Mouse (Mus musculus) megakaryocyte, embryonic 14.5 days (primary cell): ENCODE data around the gene Ctrc. TPM values are rescaled to one million over a fixed set of nuclear protein-coding genes. Genes with fewer than 3 reads are reported as not detected.
A peak's percentile ranks its signal among the peaks of the same experiment; 100 is the strongest.
"Not testable (repeated sequence)": the region's sequence is repeated elsewhere in the genome, so short reads cannot be mapped to it uniquely, and the experiment has no call there.

ENCODE experiments used
- H3K27me3 ChIP-seq: replicated peaks from 2 replicates; pipeline ENCODE3; 2012; ENCODE audit warnings: inconsistent platforms
- H3K36me3 ChIP-seq: replicated peaks from 2 replicates; pipeline ENCODE3; 2012; ENCODE audit warnings: low read length, inconsistent platforms, mixed read lengths
- H3K4me1 ChIP-seq: 2 replicates; pipeline ENCODE4 v1.6.1; 2012; ENCODE audit warnings: inconsistent platforms
- H3K4me3 ChIP-seq: replicated peaks from 2 replicates; pipeline ENCODE3; 2012; ENCODE audit warnings: moderate library complexity, mild to moderate bottlenecking, inconsistent platforms
- H3K9me3 ChIP-seq: 2 replicates; pipeline ENCODE4 v1.6.1; 2012; ENCODE audit warnings: inconsistent platforms
- FLI1 ChIP-seq: IDR thresholded peaks from 2 replicates; pipeline ENCODE4 v1.6.1; 2012; ENCODE audit warnings: low read length, inconsistent platforms, mixed read lengths
- GATA1 ChIP-seq: IDR thresholded peaks from 3 replicates; pipeline ENCODE4 v1.6.1; 2012; ENCODE audit warnings: mixed read lengths, low read length, inconsistent platforms, borderline replicate concordance
- polyA plus RNA-seq: library from polyadenylated mRNA; stranded (reverse); fragments of >175 nt; gene quantifications from 2 replicates; pipeline ENCODE4 v1.2.3, GENCODE M21; 2012; ENCODE audit warnings: low replicate concordance; ENCODE audit not compliant: insufficient read depth

Ctrc gene
- polyA plus RNA-seq, 1 experiment: not detected

- no peaks in the 10 kb centered on the region for H3K27me3 ChIP-seq
- H3K36me3 ChIP-seq: peaks cover 35% of the 10 kb centered on the region
- no peaks in the 10 kb centered on the region for H3K9me3 ChIP-seq
- TF ChIP-seq GATA1 (no peak), FLI1 (no peak)
- H3K4me3 ChIP-seq: no peak overlapping the region
- peaks cover 56% of the 10 kb centered on the region for H3K4me1 ChIP-seq
These were observed 54.2 kb downstream of the Ctrc start for GRCm38 (mm10) chr4:141791951-141792350.

- Histone ChIP-seq H3K36me3 (peaks cover 35% of the 10 kb centered on the region), H3K27me3 (no peaks in the 10 kb centered on the region), H3K9me3 (no peaks in the 10 kb centered on the region), H3K4me3 (peak overlapping the region; percentile 38), H3K4me1 (peaks cover 56% of the 10 kb centered on the region)
- no peak for TF ChIP-seq FLI1
- no peak for TF ChIP-seq GATA1
These were observed 54.7 kb downstream of the Ctrc start for GRCm38 (mm10) chr4:141791486-141791885.

DNA sequence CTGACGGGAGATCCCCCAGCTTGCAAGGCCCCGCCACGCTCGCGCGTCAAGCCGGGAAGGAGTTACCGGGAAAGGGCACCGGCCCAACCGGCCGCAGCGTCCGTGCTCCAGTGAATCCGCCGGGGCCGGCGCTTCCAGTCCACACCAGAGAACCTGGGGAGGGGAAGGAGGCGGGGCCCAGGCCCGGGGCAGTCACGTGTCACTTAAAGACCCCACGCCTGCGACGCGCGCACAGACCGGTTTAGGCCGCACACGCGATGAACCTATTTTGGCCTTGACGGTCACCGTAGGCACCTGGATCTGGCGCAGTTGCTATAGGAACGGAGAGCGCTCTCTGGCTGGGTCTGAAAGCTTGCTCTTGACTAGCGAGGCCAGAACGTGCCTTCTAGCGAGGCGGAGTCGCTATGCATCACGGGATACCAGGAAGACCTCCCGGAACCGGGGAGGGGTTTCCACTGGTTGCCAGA is 55.6 kb downstream of the Ctrc start, which contains the start of gene Dnajc16:
Gene Dnajc16 (minus strand): TSS at position 408 of the 467 bp plus-strand sequence.
- H3K27me3 ChIP-seq: no peaks in the 10 kb centered on the region
- peaks cover 52% of the 10 kb centered on the region for H3K4me1 ChIP-seq
- H3K4me3 ChIP-seq: peak within 1 kb of the TSS; percentile 93
- H3K9me3 ChIP-seq: no peaks in the 10 kb centered on the region
- TF ChIP-seq FLI1: no peak
- H3K36me3 ChIP-seq: peaks cover 38% of the 10 kb centered on the region

- no peak for TF ChIP-seq FLI1
- no peak for TF ChIP-seq GATA1
- Histone ChIP-seq H3K4me1 (peaks cover 43% of the 10 kb centered on the region), H3K9me3 (no peaks in the 10 kb centered on the region), H3K27me3 (no peaks in the 10 kb centered on the region), H3K36me3 (peaks cover 42% of the 10 kb centered on the region), H3K4me3 (peak overlapping the region; percentile 93)
These were observed 56.5 kb downstream of the Ctrc start for GRCm38 (mm10) chr4:141789564-141790218.

- H3K4me1 ChIP-seq: peaks cover 32% of the 10 kb centered on the region
- no peaks in the 10 kb centered on the region for H3K9me3 ChIP-seq
- TF ChIP-seq FLI1 (no peak), GATA1 (no peak)
- H3K4me3 ChIP-seq: no peak overlapping the region
- no peaks in the 10 kb centered on the region for H3K27me3 ChIP-seq
- H3K36me3 ChIP-seq: peaks cover 64% of the 10 kb centered on the region
These were observed 58.7 kb downstream of the Ctrc start for GRCm38 (mm10) chr4:141787462-141787861.

GRCm38 (mm10) chr4:141787046-141787445 is 59.1 kb downstream of the Ctrc start:
- peaks cover 69% of the 10 kb centered on the region for H3K36me3 ChIP-seq
- H3K27me3 ChIP-seq: no peaks in the 10 kb centered on the region
- H3K9me3 ChIP-seq: no peaks in the 10 kb centered on the region
- no peak overlapping the region for H3K4me3 ChIP-seq
- peaks cover 28% of the 10 kb centered on the region for H3K4me1 ChIP-seq
- no peak for TF ChIP-seq GATA1
- no peak for TF ChIP-seq FLI1

DNA sequence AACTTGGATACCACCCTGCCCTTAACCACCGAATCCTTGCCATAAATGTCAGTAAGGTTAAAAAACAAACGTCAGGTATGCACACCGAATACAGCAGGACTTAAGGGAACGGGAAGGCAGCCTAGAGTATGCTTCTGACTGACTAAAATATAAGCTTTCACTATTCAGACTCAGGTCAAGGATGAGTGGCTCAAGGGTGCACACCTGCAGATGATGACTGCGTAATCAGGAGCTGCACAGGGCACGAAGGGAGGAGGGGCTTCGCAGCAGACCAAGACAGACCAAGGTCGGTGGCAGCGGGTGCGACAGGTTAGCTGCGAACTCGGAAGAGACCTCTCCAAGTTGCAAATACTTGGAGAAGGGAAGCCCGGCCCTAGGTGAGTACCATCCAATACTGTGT is 60.0 kb downstream of the Ctrc start:
- H3K36me3 ChIP-seq: peaks cover 78% of the 10 kb centered on the region
- no peaks in the 10 kb centered on the region for H3K9me3 ChIP-seq
- H3K4me1 ChIP-seq: peaks cover 23% of the 10 kb centered on the region
- no peak overlapping the region for H3K4me3 ChIP-seq
- H3K27me3 ChIP-seq: no peaks in the 10 kb centered on the region
- TF ChIP-seq FLI1 (no peak), GATA1 (no peak)

DNA sequence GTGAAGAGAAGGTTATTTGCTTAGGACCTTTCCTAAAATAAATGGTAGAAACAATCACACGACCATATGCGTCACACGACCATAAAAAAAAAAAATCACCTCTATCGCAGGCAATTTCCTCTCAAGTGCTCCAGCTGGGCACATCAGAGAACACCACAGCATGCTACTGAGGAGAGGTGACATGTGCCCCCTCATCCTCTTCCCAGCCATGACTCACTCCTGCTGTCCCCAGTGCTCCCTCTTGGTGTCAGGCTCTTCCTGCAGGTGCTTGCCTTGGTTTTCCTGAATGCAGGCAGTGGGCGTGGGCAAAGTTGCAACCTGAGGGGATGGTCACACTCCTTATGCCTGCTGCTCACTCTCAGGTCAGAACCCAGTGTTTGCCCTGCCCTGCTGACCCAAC is 61.3 kb downstream of the Ctrc start:
- Histone ChIP-seq H3K9me3 (no peaks in the 10 kb centered on the region), H3K4me3 (no peak overlapping the region), H3K4me1 (peaks cover 18% of the 10 kb centered on the region), H3K27me3 (no peaks in the 10 kb centered on the region), H3K36me3 (peaks cover 91% of the 10 kb centered on the region)
- TF ChIP-seq GATA1: no peak
- TF ChIP-seq FLI1: no peak

GRCm38 (mm10) chr4:141781201-141781985 is 64.8 kb downstream of the Ctrc start:
- H3K4me3 ChIP-seq: no peak overlapping the region
- H3K9me3 ChIP-seq: no peaks in the 10 kb centered on the region
- H3K36me3 ChIP-seq: peaks cover 97% of the 10 kb centered on the region
- peaks cover 19% of the 10 kb centered on the region for H3K4me1 ChIP-seq
- H3K27me3 ChIP-seq: no peaks in the 10 kb centered on the region
- TF ChIP-seq FLI1 (no peak), GATA1 (no peak)

DNA sequence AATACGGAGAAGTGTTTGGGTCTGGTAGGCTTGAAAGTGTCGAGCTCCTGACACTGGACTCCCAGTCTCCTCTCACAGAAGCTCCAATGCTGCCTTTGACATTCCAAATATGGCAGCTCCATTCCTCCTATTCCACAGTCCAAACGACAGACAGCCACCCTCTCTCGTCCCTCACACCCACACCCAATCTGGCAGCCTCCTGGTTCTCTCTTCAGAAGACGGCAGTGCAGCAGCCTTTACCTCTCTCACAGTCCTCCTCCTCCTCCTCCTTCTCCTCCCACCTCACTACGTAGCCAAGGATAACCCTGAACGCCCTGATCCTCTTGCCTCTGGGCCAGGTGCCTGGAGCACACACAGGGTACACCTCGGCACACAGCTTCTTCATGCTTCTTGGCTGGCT is 66.3 kb downstream of the Ctrc start:
- no peak for TF ChIP-seq GATA1
- TF ChIP-seq FLI1: no peak
- H3K9me3 ChIP-seq: no peaks in the 10 kb centered on the region
- peaks cover 16% of the 10 kb centered on the region for H3K4me1 ChIP-seq
- no peak overlapping the region for H3K4me3 ChIP-seq
- H3K27me3 ChIP-seq: no peaks in the 10 kb centered on the region
- peaks cover 97% of the 10 kb centered on the region for H3K36me3 ChIP-seq

GRCm38 (mm10) chr4:141773019-141773418 is 73.1 kb downstream of the Ctrc start:
- not testable (repeated sequence) for H3K27me3 ChIP-seq, H3K4me3 ChIP-seq, H3K9me3 ChIP-seq
- H3K4me1 ChIP-seq: peaks cover 32% of the 10 kb centered on the region
- H3K36me3 ChIP-seq: peaks cover 93% of the 10 kb centered on the region
